Mouse (Mus musculus) CH12.LX (cell line): ENCODE measurements around the gene Mxd1.

Experiments used
- BHLHE40 ChIP-seq: IDR thresholded peaks from 2 replicates; pipeline ENCODE4 v1.6.1; 2011; ENCODE audit warnings: mild to moderate bottlenecking, low read depth, low read length, improper control_type of control experiment
- CTCF ChIP-seq, 2 experiments: IDR thresholded peaks in 1 of 2; conservative IDR thresholded peaks in 1 of 2; 2 replicates each; pipeline ENCODE4 v1.5.1; 2011 to 2012; ENCODE audit warnings: low read depth in 2 of 2, low read length in 2 of 2, improper control_type of control experiment in 1 of 2, inconsistent platforms in 1 of 2, mild to moderate bottlenecking in 1 of 2, moderate library complexity in 1 of 2
- EP300 ChIP-seq: IDR thresholded peaks from 2 replicates; pipeline ENCODE4 v1.6.1; 2011; ENCODE audit warnings: low read length, improper control_type of control experiment
- MAFK ChIP-seq: IDR thresholded peaks from 2 replicates; pipeline ENCODE4 v1.6.1; 2011; ENCODE audit warnings: low read length, improper control_type of control experiment; ENCODE audit not compliant: insufficient replicate concordance
- MXI1 ChIP-seq: IDR thresholded peaks from 2 replicates; pipeline ENCODE4 v1.6.1; 2011; ENCODE audit warnings: mild to moderate bottlenecking, low read depth, low read length, improper control_type of control experiment
- POLR2A ChIP-seq: IDR thresholded peaks from 2 replicates; pipeline ENCODE4 v1.6.1; 2011; ENCODE audit warnings: low read depth, mild to moderate bottlenecking, improper control_type of control experiment, low read length
- POLR2AphosphoS2 ChIP-seq: IDR thresholded peaks from 2 replicates; pipeline ENCODE4 v1.6.1; 2011; ENCODE audit warnings: low read depth, low read length, improper control_type of control experiment
- SIN3A ChIP-seq: IDR thresholded peaks from 2 replicates; pipeline ENCODE4 v1.6.1; 2012; ENCODE audit warnings: low read length, improper control_type of control experiment, inconsistent platforms
- ZC3H11A ChIP-seq: IDR thresholded peaks from 2 replicates; pipeline ENCODE4 v1.6.1; 2012; ENCODE audit warnings: low read depth, mild to moderate bottlenecking, inconsistent platforms, low read length, improper control_type of control experiment
- ZNF384 ChIP-seq: IDR thresholded peaks from 2 replicates; pipeline ENCODE4 v1.6.1; 2012; ENCODE audit warnings: low read depth, low read length, improper control_type of control experiment, inconsistent platforms

DNA sequence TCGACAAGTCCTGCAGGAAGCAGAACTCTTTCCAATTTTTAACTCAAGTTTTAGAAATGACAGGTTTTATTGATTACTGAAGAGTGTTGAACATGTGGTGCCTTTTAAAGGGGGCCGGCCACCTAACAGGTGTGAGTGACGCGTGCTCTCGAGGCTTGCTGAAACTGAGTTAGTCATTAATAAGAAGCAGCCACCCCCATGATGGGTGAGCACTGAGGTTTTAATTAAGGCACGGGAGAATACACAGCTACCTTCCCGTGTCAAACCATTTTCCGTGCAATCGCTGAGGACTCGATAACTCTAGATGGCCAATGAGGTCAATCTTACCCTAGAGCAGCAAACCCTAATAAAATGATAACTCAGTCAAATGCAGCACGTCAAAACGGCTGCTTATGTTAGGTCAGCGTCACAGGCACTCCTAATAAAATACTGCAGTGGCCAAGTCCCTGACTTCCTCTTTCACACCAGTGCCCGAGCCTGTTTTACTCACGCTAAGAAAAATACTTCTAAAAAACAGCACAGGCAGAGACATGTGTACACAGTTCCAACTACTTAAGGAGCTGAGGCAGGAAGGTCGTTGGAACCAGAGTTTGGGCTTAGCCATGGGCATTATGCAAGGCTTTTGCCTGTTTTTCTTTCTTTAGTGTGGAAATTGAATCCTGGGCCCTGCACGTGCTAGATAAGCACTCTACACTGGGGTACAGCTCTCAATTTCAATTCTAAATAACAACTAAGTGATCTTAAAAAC lies 3.2 kb downstream of the Mxd1 start:
- TF ChIP-seq BHLHE40 (no peak), CTCF (conservative IDR thresholded peaks at IDR 0.05 in 1 of 2, IDR thresholded peaks at IDR 0.05 in 1 of 2; ENCODE audit: low read depth in 2 of 2, low read length in 2 of 2) (no peak), EP300 (no peak), POLR2A (no peak), MXI1 (no peak), ZNF384 (no peak), MAFK (no peak), POLR2AphosphoS2 (no peak), ZC3H11A (no peak), SIN3A (no peak)
